Mouse (Mus musculus): ENCODE measurements around the gene Atf7. TPM values are rescaled to one million over a fixed set of nuclear protein-coding genes. Genes with fewer than 3 reads are reported as not detected.

Atf7 gene
- polyA plus RNA-seq, 1 experiment from 2014 or later = 17.0 TPM

GRCm38 (mm10) chr15:102624291-102624969 is 834 bp downstream of the Atf7 start:
- ATAC-seq (ENCODE audit: low FRiP score, low TSS enrichment) = no peak

GRCm38 (mm10) chr15:102623121-102623520 is 2.1 kb downstream of the Atf7 start:
- WGBS = 47% methylated on average over 3 of the region's 3 CpGs
- no peak for DNase-seq (ENCODE audit: low spot score)
- ATAC-seq (ENCODE audit: low FRiP score, low TSS enrichment) = no peak
- Histone ChIP-seq H3K27ac (replicated peaks) (no peak overlapping the region), H3K4me3 (ENCODE audit: low read depth, low read length) (no peak overlapping the region), H3K36me3 (ENCODE audit: control insufficient read depth, insufficient read depth, low read length) (no peaks in the 10 kb centered on the region), H3K4me1 (replicated peaks; ENCODE audit: control insufficient read depth, insufficient read depth) (no peaks in the 10 kb centered on the region), H3K27me3 (ENCODE audit: control insufficient read depth, insufficient read depth, low read length) (no peaks in the 10 kb centered on the region), H3K9me3 (ENCODE audit: control insufficient read depth, low read length) (no peaks in the 10 kb centered on the region), H3K9ac (ENCODE audit: low read length) (no peak overlapping the region), H3K4me2 (replicated peaks; ENCODE audit: low read depth) (peak overlapping the region; percentile 38)
- no peak for TF ChIP-seq CTCF (IDR thresholded peaks at IDR 0.05; ENCODE audit: low read depth)

More at GRCm38 (mm10) chr15:102624291-102624969, 834 bp downstream of the Atf7 start:
- no peaks in the 10 kb centered on the region for H3K27me3 ChIP-seq (ENCODE audit: control insufficient read depth, insufficient read depth, low read length)
- no peaks in the 10 kb centered on the region for H3K36me3 ChIP-seq (ENCODE audit: control insufficient read depth, insufficient read depth, low read length)
- H3K4me2 ChIP-seq (replicated peaks; ENCODE audit: low read depth) = peak overlapping the region; percentile 78
- peak overlapping the region; percentile 72 for H3K4me3 ChIP-seq (ENCODE audit: low read depth, low read length)
- H3K9me3 ChIP-seq (ENCODE audit: control insufficient read depth, low read length) = no peaks in the 10 kb centered on the region
- H3K4me1 ChIP-seq (replicated peaks; ENCODE audit: control insufficient read depth, insufficient read depth) = no peaks in the 10 kb centered on the region
- peak; percentile 21 for DNase-seq (ENCODE audit: low spot score)
- H3K9ac ChIP-seq (ENCODE audit: low read length) = peak overlapping the region; percentile 86
- 2% methylated on average over 17 of the region's 17 CpGs for WGBS
- no peak for TF ChIP-seq CTCF (IDR thresholded peaks at IDR 0.05; ENCODE audit: low read depth)
- TF ChIP-seq EP300 (optimal IDR thresholded peaks at IDR 0.05) = no peak
- peak overlapping the region; percentile 99 for H3K27ac ChIP-seq (replicated peaks)

DNA sequence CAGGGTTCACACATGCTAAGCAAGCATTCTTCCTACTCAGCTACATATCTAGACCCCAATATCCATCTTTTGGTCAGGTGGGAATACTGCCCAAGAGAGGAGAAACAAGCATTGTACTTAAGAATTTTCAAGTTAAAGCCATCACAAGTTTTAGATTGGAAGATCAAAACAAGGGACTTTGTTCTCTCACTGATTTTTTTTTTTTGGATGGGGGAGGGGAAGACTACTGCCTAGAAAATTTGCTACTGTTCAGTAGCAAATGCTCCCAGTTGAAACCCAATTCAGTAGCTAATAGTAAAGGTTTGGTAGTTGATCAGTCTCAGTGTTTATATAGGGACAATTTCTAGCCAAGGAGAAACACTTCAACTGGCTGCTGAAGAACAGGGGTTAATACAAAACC is 2.7 kb downstream of the Atf7 start:
- ATAC-seq (ENCODE audit: low FRiP score, low TSS enrichment) (no peak), DNase-seq (ENCODE audit: low spot score) (no peak)
- Histone ChIP-seq H3K27me3 (ENCODE audit: control insufficient read depth, insufficient read depth, low read length) (no peaks in the 10 kb centered on the region), H3K9ac (ENCODE audit: low read length) (no peak overlapping the region), H3K4me2 (replicated peaks; ENCODE audit: low read depth) (peak overlapping the region; percentile 2; the same call in 1 of the 2 replicates), H3K9me3 (ENCODE audit: control insufficient read depth, low read length) (no peaks in the 10 kb centered on the region), H3K36me3 (ENCODE audit: control insufficient read depth, insufficient read depth, low read length) (no peaks in the 10 kb centered on the region), H3K4me1 (replicated peaks; ENCODE audit: control insufficient read depth, insufficient read depth) (no peaks in the 10 kb centered on the region), H3K4me3 (ENCODE audit: low read depth, low read length) (no peak overlapping the region), H3K27ac (replicated peaks) (no peak overlapping the region)
- TF ChIP-seq CTCF (IDR thresholded peaks at IDR 0.05; ENCODE audit: low read depth) (no peak), EP300 (optimal IDR thresholded peaks at IDR 0.05) (no peak)

GRCm38 (mm10) chr15:102620765-102621164 is 4.5 kb downstream of the Atf7 start:
- Histone ChIP-seq H3K27me3 (ENCODE audit: control insufficient read depth, insufficient read depth, low read length) (no peaks in the 10 kb centered on the region), H3K36me3 (ENCODE audit: control insufficient read depth, insufficient read depth, low read length) (no peaks in the 10 kb centered on the region), H3K4me3 (ENCODE audit: low read depth, low read length) (no peak overlapping the region), H3K9me3 (ENCODE audit: control insufficient read depth, low read length) (no peaks in the 10 kb centered on the region), H3K27ac (replicated peaks) (no peak overlapping the region), H3K4me1 (replicated peaks; ENCODE audit: control insufficient read depth, insufficient read depth) (no peaks in the 10 kb centered on the region), H3K4me2 (replicated peaks; ENCODE audit: low read depth) (no peak overlapping the region), H3K9ac (ENCODE audit: low read length) (no peak overlapping the region)
- TF ChIP-seq CTCF (IDR thresholded peaks at IDR 0.05; ENCODE audit: low read depth) = peak; percentile 35
- TF ChIP-seq EP300 (optimal IDR thresholded peaks at IDR 0.05) = no peak
- WGBS = 82% methylated on average over 1 of the region's 1 CpGs
- ATAC-seq (ENCODE audit: low FRiP score, low TSS enrichment) = no peak
- DNase-seq (ENCODE audit: low spot score) = no peak

- H3K27ac ChIP-seq (replicated peaks) = no peak overlapping the region
- no peak overlapping the region for H3K9ac ChIP-seq (ENCODE audit: low read length)
- H3K4me3 ChIP-seq (ENCODE audit: low read depth, low read length) = no peak overlapping the region
- H3K27me3 ChIP-seq (ENCODE audit: control insufficient read depth, insufficient read depth, low read length) = no peaks in the 10 kb centered on the region
- 97% methylated on average over 5 of the region's 5 CpGs for WGBS
- no peaks in the 10 kb centered on the region; the same call in 1 of the 2 replicates for H3K36me3 ChIP-seq (ENCODE audit: control insufficient read depth, insufficient read depth, low read length)
- no peak overlapping the region for H3K4me2 ChIP-seq (replicated peaks; ENCODE audit: low read depth)
- no peak for TF ChIP-seq CTCF (IDR thresholded peaks at IDR 0.05; ENCODE audit: low read depth)
- TF ChIP-seq EP300 (optimal IDR thresholded peaks at IDR 0.05) = no peak
- DNase-seq (ENCODE audit: low spot score) (no peak), ATAC-seq (ENCODE audit: low FRiP score, low TSS enrichment) (no peak)
- no peaks in the 10 kb centered on the region for H3K4me1 ChIP-seq (replicated peaks; ENCODE audit: control insufficient read depth, insufficient read depth)
- H3K9me3 ChIP-seq (ENCODE audit: control insufficient read depth, low read length) = no peaks in the 10 kb centered on the region
Measured at GRCm38 (mm10) chr15:102619486-102619885, 5.8 kb downstream of the Atf7 start.

DNA sequence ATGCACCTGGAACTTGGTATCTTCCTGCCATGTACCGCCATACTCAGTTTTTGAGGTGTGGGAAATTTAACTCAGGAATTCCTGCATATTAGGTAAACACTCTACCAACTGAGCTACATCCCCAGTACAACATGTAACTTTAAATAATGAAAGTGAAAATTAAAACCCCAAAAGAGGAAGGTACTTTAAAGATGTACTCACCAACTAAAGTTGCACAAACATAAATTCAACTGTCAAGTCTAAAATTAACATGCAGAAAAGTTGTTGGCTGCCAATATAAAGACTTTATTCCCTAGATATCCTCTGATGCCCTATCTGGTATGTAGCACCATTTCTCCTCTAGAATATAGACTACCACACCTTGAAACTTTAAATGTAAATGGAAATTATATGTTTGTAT is 7.6 kb downstream of the Atf7 start:
- no peak overlapping the region for H3K9ac ChIP-seq (ENCODE audit: low read length)
- H3K27me3 ChIP-seq (ENCODE audit: control insufficient read depth, insufficient read depth, low read length) = no peaks in the 10 kb centered on the region
- 88% methylated on average over 1 of the region's 1 CpGs for WGBS
- no peak overlapping the region for H3K27ac ChIP-seq (replicated peaks)
- H3K4me1 ChIP-seq (replicated peaks; ENCODE audit: control insufficient read depth, insufficient read depth) = no peaks in the 10 kb centered on the region
- no peaks in the 10 kb centered on the region; the same call in 1 of the 2 replicates for H3K36me3 ChIP-seq (ENCODE audit: control insufficient read depth, insufficient read depth, low read length)
- no peak overlapping the region for H3K4me3 ChIP-seq (ENCODE audit: low read depth, low read length)
- H3K9me3 ChIP-seq (ENCODE audit: control insufficient read depth, low read length) = no peaks in the 10 kb centered on the region
- TF ChIP-seq CTCF (IDR thresholded peaks at IDR 0.05; ENCODE audit: low read depth) (no peak), EP300 (optimal IDR thresholded peaks at IDR 0.05) (no peak)
- no peak overlapping the region for H3K4me2 ChIP-seq (replicated peaks; ENCODE audit: low read depth)
- DNase-seq (ENCODE audit: low spot score) = no peak
- ATAC-seq (ENCODE audit: low FRiP score, low TSS enrichment) = no peak
